Mouse (Mus musculus): Measurements from ENCODE around the gene Olfr598.
"Not testable (repeated sequence)": the region's sequence is repeated elsewhere in the genome, so short reads cannot be mapped to it uniquely, and the experiment has no call there.

Olfr598 gene

DNA sequence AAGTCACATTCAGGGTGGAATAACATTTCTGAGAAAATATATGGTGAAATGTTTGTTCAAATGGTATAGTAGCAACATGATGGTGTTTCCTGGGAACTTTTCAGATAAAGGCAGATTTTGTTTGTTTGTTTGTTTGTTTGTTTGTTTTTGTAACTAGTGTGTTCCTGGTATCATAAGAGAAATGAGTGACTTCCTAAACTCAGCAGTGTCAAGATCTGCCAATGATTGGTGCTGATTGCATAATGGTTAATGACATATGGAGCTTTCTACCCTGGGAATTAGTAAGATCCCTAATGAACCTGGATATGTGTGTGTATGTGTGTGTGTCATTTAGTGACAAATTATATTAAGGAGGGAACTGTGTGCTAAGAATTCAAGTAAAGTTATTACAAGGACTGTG is at the start of gene Olfr598:
Olfr598 (plus strand) TSS at position 301 of the 400 bp plus-strand sequence.
- DNase-seq = no peak

GRCm38 (mm10) chr7:103305348-103305747 is 18.0 kb upstream of the Olfr598 start, which contains the start of gene Olfr596:
Gene Olfr596 (plus strand): TSS chr7:103305648.
- not testable (repeated sequence) for DNase-seq

DNA sequence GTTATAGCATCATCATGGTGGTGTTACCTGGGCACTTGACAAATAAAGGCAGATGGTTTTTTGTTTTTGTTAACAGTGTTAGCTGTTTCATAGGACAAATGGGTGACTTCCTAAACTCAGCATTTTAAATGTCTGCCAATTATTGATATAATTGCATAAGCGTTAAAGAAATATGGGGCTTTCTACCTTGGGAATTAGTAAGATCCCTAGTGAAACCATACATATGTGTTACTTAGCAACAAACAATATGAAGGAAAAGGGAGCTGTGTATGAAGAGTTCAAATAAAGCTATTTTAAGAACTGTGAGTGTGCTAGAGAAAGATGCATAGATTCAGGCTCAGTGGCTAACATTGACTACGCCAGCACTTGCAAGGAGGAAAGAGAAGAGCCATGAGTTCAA is 7.4 kb upstream of the Olfr598 start, which contains the start of gene Olfr597:
Olfr597 (plus strand) TSS at position 301 of the 400 bp plus-strand sequence.
- DNase-seq = not testable (repeated sequence)

DNA sequence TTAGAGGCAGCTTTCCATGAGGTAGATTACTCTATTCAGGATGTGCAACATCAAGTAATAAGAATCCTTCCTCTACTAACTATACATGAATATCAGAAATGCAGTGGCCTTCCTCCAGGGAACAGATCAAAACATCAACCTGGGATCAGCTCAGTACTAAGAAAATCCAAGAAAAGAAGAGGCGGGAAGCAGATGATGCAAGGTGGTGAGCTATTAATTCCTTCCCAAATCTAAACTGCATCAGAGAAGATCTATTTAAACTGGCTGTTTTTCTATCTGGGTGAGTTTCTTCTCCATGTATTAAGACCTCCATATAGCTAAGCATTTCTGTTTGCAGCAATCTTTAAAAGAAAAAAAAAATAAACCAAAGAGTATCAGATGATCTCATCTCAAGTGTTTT is 12.2 kb downstream of the Olfr598 start, which contains the start of gene Olfr599:
Olfr599 (plus strand) TSS at position 301 of the 400 bp plus-strand sequence.
- DNase-seq = no peak

DNA sequence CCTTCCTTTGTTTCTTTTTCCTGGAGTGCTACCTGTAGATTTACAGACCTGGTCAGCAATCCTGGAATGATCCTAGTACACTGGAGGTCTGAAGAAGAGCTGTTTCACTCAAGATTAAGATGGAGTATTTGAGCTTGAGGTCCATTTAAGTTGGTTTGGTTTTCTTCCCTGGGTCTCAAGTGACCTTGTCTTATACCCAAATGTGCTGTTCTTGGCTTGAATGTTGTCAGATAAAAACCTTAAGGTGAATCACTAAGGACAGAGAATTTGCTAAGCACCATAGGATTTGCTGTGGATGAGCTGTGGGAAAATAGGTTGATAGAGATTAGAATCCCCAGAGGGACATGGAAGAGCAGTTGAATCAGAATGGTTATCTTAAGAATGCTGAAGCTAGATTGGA is 26.2 kb downstream of the Olfr598 start, which contains the start of gene Olfr600:
Olfr600 (minus strand) TSS at position 101 of the 400 bp plus-strand sequence.
- no peak for DNase-seq

GRCm38 (mm10) chr7:103362555-103362954 is 39.2 kb downstream of the Olfr598 start, which contains the start of gene Olfr601:
Gene Olfr601 (minus strand): TSS chr7:103362655.
- DNase-seq = no peak

Measured in cerebellum, postnatal 25 days (tissue).